Mouse (Mus musculus): ENCODE results near the gene Tph1.
A peak's percentile ranks its signal among the peaks of the same experiment; 100 is the strongest.
"Not testable (repeated sequence)": the region's sequence is repeated elsewhere in the genome, so short reads cannot be mapped to it uniquely, and the experiment has no call there.

The Tph1 gene

GRCm38 (mm10) chr7:46672160-46672672 lies at the start of gene Tph1:
Gene Tph1, minus strand, starts transcription at chr7:46672537.
- DNase-seq (ENCODE audit: low spot score in 2 of 2) = no peak

GRCm38 (mm10) chr7:46720460-46720859 lies 48.1 kb upstream of the Tph1 start:
- peak in 1 of 2 experiments; percentile 15 for DNase-seq (ENCODE audit: low spot score in 2 of 2)

- DNase-seq (ENCODE audit: low spot score in 2 of 2) = no peak
These were observed 47.2 kb upstream of the Tph1 start for GRCm38 (mm10) chr7:46719526-46719925.

- peak in 1 of 2 experiments; percentile 6 for DNase-seq (ENCODE audit: low spot score in 2 of 2)
These were observed 46.4 kb upstream of the Tph1 start for GRCm38 (mm10) chr7:46718591-46719270.

GRCm38 (mm10) chr7:46716897-46717296 lies 44.6 kb upstream of the Tph1 start:
- peak in 1 of 2 experiments; percentile 14 for DNase-seq (ENCODE audit: low spot score in 2 of 2)

GRCm38 (mm10) chr7:46715600-46715999 lies 43.3 kb upstream of the Tph1 start, which contains the start of gene Saa3:
Gene Saa3, minus strand, starts transcription at chr7:46715700.
- DNase-seq (ENCODE audit: low spot score in 2 of 2) = no peak

GRCm38 (mm10) chr7:46714518-46714917 lies 42.2 kb upstream of the Tph1 start:
- peak; percentile 38 to 59 for DNase-seq (ENCODE audit: low spot score in 2 of 2)

- no peak for DNase-seq (ENCODE audit: low spot score in 2 of 2)
These were observed 39.9 kb upstream of the Tph1 start for GRCm38 (mm10) chr7:46712250-46712649.

- peak; percentile 78 to 83 for DNase-seq (ENCODE audit: low spot score in 2 of 2)
These were observed 38.1 kb upstream of the Tph1 start, which contains the start of gene Saal1 for GRCm38 (mm10) chr7:46710390-46710844. Gene Saal1, minus strand, starts transcription at chr7:46710680.

GRCm38 (mm10) chr7:46700521-46701025 lies 28.2 kb upstream of the Tph1 start:
- no peak for DNase-seq (ENCODE audit: low spot score in 2 of 2)

- no peak for DNase-seq (ENCODE audit: low spot score in 2 of 2)
These were observed 24.4 kb upstream of the Tph1 start for GRCm38 (mm10) chr7:46696754-46697153.

- no peak for DNase-seq (ENCODE audit: low spot score in 2 of 2)
These were observed 14.5 kb upstream of the Tph1 start for GRCm38 (mm10) chr7:46686827-46687226.

GRCm38 (mm10) chr7:46680732-46681131 lies 8.4 kb upstream of the Tph1 start:
- no peak for DNase-seq (ENCODE audit: low spot score in 2 of 2)

- not testable (repeated sequence) for DNase-seq (ENCODE audit: low spot score in 2 of 2)
These were observed 6.7 kb upstream of the Tph1 start for GRCm38 (mm10) chr7:46679044-46679443.

- DNase-seq (ENCODE audit: low spot score in 2 of 2) = no peak
These were observed 6.1 kb upstream of the Tph1 start for GRCm38 (mm10) chr7:46678417-46678816.

GRCm38 (mm10) chr7:46676808-46677360 lies 4.5 kb upstream of the Tph1 start:
- no peak for DNase-seq (ENCODE audit: low spot score in 2 of 2)

GRCm38 (mm10) chr7:46675886-46676285 lies 3.5 kb upstream of the Tph1 start:
- DNase-seq (ENCODE audit: low spot score in 2 of 2) = no peak

- no peak for DNase-seq (ENCODE audit: low spot score in 2 of 2)
These were observed 2.7 kb upstream of the Tph1 start for GRCm38 (mm10) chr7:46675061-46675460.

GRCm38 (mm10) chr7:46667256-46667655 lies 5.1 kb downstream of the Tph1 start:
- DNase-seq (ENCODE audit: low spot score in 2 of 2) = no peak

GRCm38 (mm10) chr7:46665236-46665635 lies 7.1 kb downstream of the Tph1 start:
- peak in 1 of 2 experiments; percentile 10 for DNase-seq (ENCODE audit: low spot score in 2 of 2)

- DNase-seq (ENCODE audit: low spot score in 2 of 2) = no peak
These were observed 10.7 kb downstream of the Tph1 start for GRCm38 (mm10) chr7:46661591-46662090.

GRCm38 (mm10) chr7:46652279-46652678 lies 20.1 kb downstream of the Tph1 start:
- no peak for DNase-seq (ENCODE audit: low spot score in 2 of 2)

- not testable (repeated sequence) for DNase-seq (ENCODE audit: low spot score in 2 of 2)
These were observed 22.1 kb downstream of the Tph1 start for GRCm38 (mm10) chr7:46650231-46650630.

All from frontal cortex, postnatal 36 days (tissue).